Mouse (Mus musculus) heart, adult 2 months (tissue): ENCODE data around the gene Coro1a.

Experiments used
- CTCF ChIP-seq: fragments of 200-600 bp; IDR thresholded peaks from 2 replicates; pipeline ENCODE4 v1.8.1; 2022; ENCODE audit warnings: antibody characterized with exemption, mild to moderate bottlenecking, moderate library complexity
- EP300 ChIP-seq: fragments of 200-500 bp; IDR thresholded peaks from 2 replicates; pipeline ENCODE4 v1.6.1; 2011; ENCODE audit warnings: low read depth, low read length, control low read depth; ENCODE audit not compliant: insufficient read depth

- TF ChIP-seq CTCF, result no peak
- TF ChIP-seq EP300, result peak; percentile 95
These were observed 31.4 kb downstream of the Coro1a start, which contains the start of gene Sult1a1 for GRCm38 (mm10) chr7:126676207-126676606.
